Mouse (Mus musculus): ENCODE measurements around the gene Pigp.

DNA sequence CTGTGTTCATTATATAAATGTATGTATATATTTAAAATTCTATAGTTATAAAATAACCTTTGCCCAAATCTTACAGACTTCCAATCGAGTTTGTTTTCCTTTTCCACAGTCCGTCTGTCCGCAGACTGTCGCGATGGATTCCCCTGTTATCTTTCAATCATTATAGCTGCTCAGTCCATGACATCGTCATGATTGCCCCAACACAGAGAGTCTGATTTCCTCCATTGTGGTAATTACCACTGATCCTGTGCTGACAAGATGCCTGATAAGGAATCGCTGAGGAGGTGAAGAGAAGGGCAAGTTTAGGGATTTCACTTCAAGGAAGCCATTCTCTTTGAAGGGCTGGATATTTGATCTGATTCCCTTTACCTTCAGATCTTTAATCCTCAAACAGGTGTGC lies 15.6 kb downstream of the Pigp start:
- TF ChIP-seq CTCF (IDR thresholded peaks at IDR 0.05; ENCODE audit: low read depth, low read length) (no peak), POLR2A (IDR thresholded peaks at IDR 0.05; ENCODE audit: borderline replicate concordance, low read depth, low read length) (no peak)

Data from bone marrow macrophage, adult 2 months (primary cell).